Mouse (Mus musculus) embryonic facial prominence, embryonic 14.5 days (tissue): ENCODE measurements around the gene Sptssa. TPM values are rescaled to one million over a fixed set of nuclear protein-coding genes. Genes with fewer than 3 reads are reported as not detected.
"Not testable (repeated sequence)": the region's sequence is repeated elsewhere in the genome, so short reads cannot be mapped to it uniquely, and the experiment has no call there.

Experiments used
- ATAC-seq: fragments of 200-750 bp; cut with Nextera tagmentation; 2 replicates; pipeline ENCODE4 v1.8.0; 2017; ENCODE audit warnings: low read depth, moderate number of reproducible peaks, moderate TSS enrichment
- DNase-seq: peaks from one replicate; pipeline ENCODE4 v3.0.0-alpha.2; 2015; ENCODE audit warnings: low spot score
- H3K27ac ChIP-seq: fragments of 300-500 bp; sonication (generic); replicated peaks from 2 replicates; pipeline ENCODE4 v1.5.1; 2014; ENCODE audit warnings: low read depth, mild to moderate bottlenecking, low read length, moderate library complexity
- H3K27me3 ChIP-seq: fragments of 300-500 bp; sonication (generic); replicated peaks from 2 replicates; pipeline ENCODE4 v1.6.1; 2014; ENCODE audit warnings: low read length; ENCODE audit not compliant: control insufficient read depth, insufficient read depth
- H3K36me3 ChIP-seq: fragments of 300-500 bp; sonication (generic); 2 replicates; pipeline ENCODE4 v1.6.1; 2014; ENCODE audit warnings: low read length, mixed read lengths; ENCODE audit not compliant: control insufficient read depth, insufficient read depth
- H3K4me1 ChIP-seq: fragments of 300-500 bp; sonication (generic); 2 replicates; pipeline ENCODE4 v1.6.1; 2014; ENCODE audit warnings: antibody characterized with exemption, low read length; ENCODE audit not compliant: control insufficient read depth, insufficient read depth
- H3K4me2 ChIP-seq: fragments of 300-500 bp; sonication (generic); 2 replicates; pipeline ENCODE4 v1.6.1; 2014; ENCODE audit warnings: low read depth, mild to moderate bottlenecking, low read length, moderate library complexity, mixed read lengths
- H3K4me3 ChIP-seq: fragments of 300-500 bp; sonication (generic); 2 replicates; pipeline ENCODE4 v1.5.1; 2014; ENCODE audit warnings: low read depth, mild to moderate bottlenecking, low read length
- H3K9ac ChIP-seq: fragments of 300-500 bp; sonication (generic); 2 replicates; pipeline ENCODE4 v1.6.1; 2014; ENCODE audit warnings: low read depth, mild to moderate bottlenecking, low read length, moderate library complexity, mixed read lengths
- H3K9me3 ChIP-seq: fragments of 300-500 bp; sonication (generic); 2 replicates; pipeline ENCODE4 v1.6.1; 2016; ENCODE audit warnings: low read length; ENCODE audit not compliant: control insufficient read depth
- WGBS: fragments of 180-500 bp; shearing (Covaris S2); extraction: QIAGEN DNeasy Blood & Tissue Kit; methylation state at CpG from one replicate; pipeline ENCODE4 v1.1.7; 2014; 5-methylcytosine and 5-hydroxymethylcytosine counted together
- polyA plus RNA-seq: library from polyadenylated mRNA; unstranded; fragments of >200 nt; fragmentation: Nextera tagmentation; extraction: Ambion mirVana; gene quantifications from 2 replicates; pipeline ENCODE4 v1.2.1, GENCODE M21; 2014

Gene Sptssa
- polyA plus RNA-seq, 1 experiment from 2014 or later = 194 TPM

GRCm38 (mm10) chr12:54689082-54689481, 32.7 kb upstream of the Sptssa start:
- ATAC-seq (no peak), DNase-seq (no peak)
- no peak overlapping the region for H3K4me3 ChIP-seq
- no peak overlapping the region for H3K4me2 ChIP-seq
- H3K36me3 ChIP-seq = peaks cover 81% of the 10 kb centered on the region
- H3K9ac ChIP-seq = no peak overlapping the region
- no peaks in the 10 kb centered on the region for H3K9me3 ChIP-seq
- H3K4me1 ChIP-seq = no peaks in the 10 kb centered on the region
- H3K27me3 ChIP-seq = no peaks in the 10 kb centered on the region
- no peak overlapping the region for H3K27ac ChIP-seq
- WGBS = 96% methylated on average over 5 of the region's 5 CpGs

- Histone ChIP-seq H3K4me1 (no peaks in the 10 kb centered on the region), H3K27ac (no peak overlapping the region), H3K9me3 (no peaks in the 10 kb centered on the region), H3K4me2 (no peak overlapping the region), H3K27me3 (no peaks in the 10 kb centered on the region), H3K9ac (no peak overlapping the region), H3K4me3 (no peak overlapping the region), H3K36me3 (peaks cover 45% of the 10 kb centered on the region)
- DNase-seq (peak; percentile 23), ATAC-seq (no peak)
- 31% methylated on average over 1 of the region's 1 CpGs for WGBS
Measured at GRCm38 (mm10) chr12:54683182-54683581, 26.8 kb upstream of the Sptssa start.

- Histone ChIP-seq H3K36me3 (peaks cover 53% of the 10 kb centered on the region), H3K9me3 (no peaks in the 10 kb centered on the region), H3K4me2 (no peak overlapping the region), H3K27ac (no peak overlapping the region), H3K4me3 (no peak overlapping the region), H3K27me3 (no peaks in the 10 kb centered on the region), H3K4me1 (no peaks in the 10 kb centered on the region), H3K9ac (no peak overlapping the region)
- WGBS = 94% methylated on average over 9 of the region's 9 CpGs
- no peak for DNase-seq
- no peak for ATAC-seq
Measured at GRCm38 (mm10) chr12:54676709-54677108, 20.3 kb upstream of the Sptssa start.

GRCm38 (mm10) chr12:54675396-54675795, 19.0 kb upstream of the Sptssa start:
- Histone ChIP-seq H3K36me3 (peaks cover 60% of the 10 kb centered on the region), H3K27ac (no peak overlapping the region)

GRCm38 (mm10) chr12:54671262-54671661, 14.9 kb upstream of the Sptssa start:
- no peak overlapping the region for H3K4me2 ChIP-seq
- ATAC-seq (no peak), DNase-seq (no peak)
- H3K4me1 ChIP-seq = no peaks in the 10 kb centered on the region
- 79% methylated on average over 4 of the region's 4 CpGs for WGBS
- H3K4me3 ChIP-seq = no peak overlapping the region
- H3K27me3 ChIP-seq = no peaks in the 10 kb centered on the region
- no peaks in the 10 kb centered on the region for H3K9me3 ChIP-seq
- no peak overlapping the region for H3K9ac ChIP-seq
- no peak overlapping the region for H3K27ac ChIP-seq
- H3K36me3 ChIP-seq = peaks cover 42% of the 10 kb centered on the region

More at GRCm38 (mm10) chr12:54675396-54675795, 19.0 kb upstream of the Sptssa start:
- Histone ChIP-seq H3K9ac (no peak overlapping the region), H3K9me3 (no peaks in the 10 kb centered on the region), H3K4me1 (no peaks in the 10 kb centered on the region), H3K4me2 (no peak overlapping the region), H3K27me3 (no peaks in the 10 kb centered on the region), H3K4me3 (no peak overlapping the region)
- no peak for ATAC-seq
- 93% methylated on average over 4 of the region's 4 CpGs for WGBS
- no peak for DNase-seq

GRCm38 (mm10) chr12:54668141-54668540, 11.8 kb upstream of the Sptssa start:
- WGBS = 100% methylated on average over 1 of the region's 1 CpGs
- ATAC-seq (no peak), DNase-seq (no peak)
- Histone ChIP-seq H3K27ac (no peak overlapping the region), H3K27me3 (no peaks in the 10 kb centered on the region), H3K4me1 (no peaks in the 10 kb centered on the region), H3K4me3 (no peak overlapping the region), H3K9me3 (no peaks in the 10 kb centered on the region), H3K9ac (no peak overlapping the region), H3K36me3 (peaks cover 23% of the 10 kb centered on the region; the same call in 1 of the 2 replicates), H3K4me2 (no peak overlapping the region)

- Histone ChIP-seq H3K9me3 (no peaks in the 10 kb centered on the region), H3K27me3 (no peaks in the 10 kb centered on the region), H3K9ac (no peak overlapping the region), H3K27ac (no peak overlapping the region), H3K4me2 (no peak overlapping the region), H3K4me1 (no peaks in the 10 kb centered on the region), H3K4me3 (no peak overlapping the region), H3K36me3 (no peaks in the 10 kb centered on the region)
- DNase-seq = no peak
- 73% methylated on average over 6 of the region's 6 CpGs for WGBS
- ATAC-seq = no peak
Measured at GRCm38 (mm10) chr12:54665526-54665925, 9.2 kb upstream of the Sptssa start.

- ATAC-seq, H3K27ac ChIP-seq, H3K4me1 ChIP-seq, H3K9me3 ChIP-seq, H3K4me3 ChIP-seq, H3K9ac ChIP-seq, H3K36me3 ChIP-seq, H3K4me2 ChIP-seq, H3K27me3 ChIP-seq, DNase-seq: not testable (repeated sequence)
- WGBS = 60% methylated on average over 5 of the region's 5 CpGs
Measured at GRCm38 (mm10) chr12:54661470-54661869, 5.1 kb upstream of the Sptssa start.

- Histone ChIP-seq H3K4me2 (no peak overlapping the region), H3K36me3 (no peaks in the 10 kb centered on the region), H3K9me3 (no peaks in the 10 kb centered on the region), H3K4me3 (no peak overlapping the region), H3K9ac (no peak overlapping the region), H3K27me3 (no peaks in the 10 kb centered on the region), H3K4me1 (peaks cover 11% of the 10 kb centered on the region), H3K27ac (no peak overlapping the region)
- no peak for DNase-seq
- ATAC-seq = no peak
- 70% methylated on average over 3 of the region's 3 CpGs for WGBS
Measured at GRCm38 (mm10) chr12:54659901-54660300, 3.5 kb upstream of the Sptssa start.
